Mouse (Mus musculus): ENCODE data around the gene Nhej1.

DNA sequence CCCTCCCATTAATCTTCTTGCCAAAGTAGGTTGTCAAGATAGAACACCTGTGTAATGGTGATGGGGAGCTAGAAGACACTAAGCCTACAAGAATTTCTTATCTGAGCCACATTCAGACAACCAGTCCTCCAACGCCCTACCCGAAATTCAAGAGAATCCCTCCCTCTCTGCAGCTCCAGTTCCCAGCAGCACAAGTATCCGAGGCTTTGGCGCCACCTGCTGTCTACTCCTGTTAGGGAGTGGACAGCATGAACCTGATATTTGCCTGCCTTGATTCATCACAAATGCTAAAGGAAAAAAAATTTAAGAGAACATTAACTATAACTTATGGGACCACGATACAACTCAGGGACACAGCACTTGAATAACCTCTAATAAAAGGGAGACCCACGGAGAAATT lies 108.2 kb downstream of the Nhej1 start:
- TF ChIP-seq CHD2 (IDR thresholded peaks at IDR 0.05; ENCODE audit: low read depth, low read length), result no peak
- TF ChIP-seq ZC3H11A (IDR thresholded peaks at IDR 0.05; ENCODE audit: borderline replicate concordance, low read depth, low read length), result peak; percentile 75; the same call in 1 of the 2 replicates
- TF ChIP-seq HCFC1 (IDR thresholded peaks at IDR 0.05; ENCODE audit: borderline replicate concordance, insufficient read depth, low read length), result no peak
- TF ChIP-seq MAFK (IDR thresholded peaks at IDR 0.05; ENCODE audit: insufficient read depth, low read depth, low read length), result no peak
- no peak for TF ChIP-seq ZNF384 (IDR thresholded peaks at IDR 0.05; ENCODE audit: low read depth, low read length)

All from ES-E14 (cell line).